Mouse (Mus musculus) lung, postnatal 0 days (tissue): Measurements from ENCODE around the gene C2cd2. TPM values are rescaled to one million over a fixed set of nuclear protein-coding genes. Genes with fewer than 3 reads are reported as not detected.

ENCODE experiments used
- ATAC-seq: fragments of 200-750 bp; cut with Nextera tagmentation; 2 replicates; pipeline ENCODE4 v1.8.0; 2017; ENCODE audit warnings: moderate library complexity
- DNase-seq: peaks from one replicate; pipeline ENCODE4 v3.0.0-alpha.2; 2016; ENCODE audit warnings: low spot score
- H3K27ac ChIP-seq: fragments of 300-500 bp; sonication (generic); 2 replicates; pipeline ENCODE4 v1.5.1; 2014; ENCODE audit warnings: antibody characterized with exemption, mild to moderate bottlenecking, low read length, mixed read lengths
- H3K27me3 ChIP-seq: fragments of 300-500 bp; sonication (generic); replicated peaks from 2 replicates; pipeline ENCODE4 v1.6.1; 2014; ENCODE audit warnings: low read length, mixed read lengths; ENCODE audit not compliant: insufficient read depth
- H3K36me3 ChIP-seq: fragments of 300-500 bp; sonication (generic); 2 replicates; pipeline ENCODE4 v1.6.1; 2014; ENCODE audit warnings: low read length, mixed read lengths; ENCODE audit not compliant: insufficient read depth
- H3K4me1 ChIP-seq: fragments of 300-500 bp; sonication (generic); 2 replicates; pipeline ENCODE4 v1.6.1; 2014; ENCODE audit warnings: antibody characterized with exemption, low read depth, low read length, mixed read lengths; ENCODE audit not compliant: insufficient read depth
- H3K4me2 ChIP-seq: fragments of 300-500 bp; sonication (generic); replicated peaks from 2 replicates; pipeline ENCODE4 v1.6.1; 2014; ENCODE audit warnings: low read depth, mild to moderate bottlenecking, low read length, moderate library complexity, mixed read lengths
- H3K4me3 ChIP-seq: fragments of 300-500 bp; sonication (generic); 2 replicates; pipeline ENCODE4 v1.5.1; 2014; ENCODE audit warnings: low read depth, low read length
- H3K9ac ChIP-seq: fragments of 300-500 bp; sonication (generic); replicated peaks from 2 replicates; pipeline ENCODE4 v1.6.1; 2014; ENCODE audit warnings: low read depth, mild to moderate bottlenecking
- H3K9me3 ChIP-seq: fragments of 300-500 bp; sonication (generic); 2 replicates; pipeline ENCODE4 v1.6.1; 2016; ENCODE audit warnings: low read length, mixed read lengths
- CTCF ChIP-seq: IDR thresholded peaks from 2 replicates; pipeline ENCODE4 v1.5.1; 2016; ENCODE audit warnings: antibody characterized with exemption, mild to moderate bottlenecking
- EP300 ChIP-seq: IDR thresholded peaks from 2 replicates; pipeline ENCODE4 v1.6.1; 2016; ENCODE audit warnings: antibody characterized with exemption, mild to moderate bottlenecking, control low read depth
- WGBS: fragments of 180-500 bp; shearing (Covaris S2); extraction: QIAGEN DNeasy Blood & Tissue Kit; methylation state at CpG from one replicate; pipeline ENCODE4 v1.1.7; 2014; 5-methylcytosine and 5-hydroxymethylcytosine counted together
- microRNA-seq: library from miRNA; unstranded; fragments of <30 nt; microRNA quantifications from one replicate; pipeline ENCODE4, GENCODE M21; 2016
- polyA plus RNA-seq: library from polyadenylated mRNA; unstranded; fragments of >200 nt; fragmentation: Nextera tagmentation; extraction: Ambion mirVana; gene quantifications from 2 replicates; pipeline ENCODE4 v1.2.1, GENCODE M21; 2015

C2cd2 gene
- polyA plus RNA-seq, 1 experiment from 2014 or later = 15.0 TPM

DNA sequence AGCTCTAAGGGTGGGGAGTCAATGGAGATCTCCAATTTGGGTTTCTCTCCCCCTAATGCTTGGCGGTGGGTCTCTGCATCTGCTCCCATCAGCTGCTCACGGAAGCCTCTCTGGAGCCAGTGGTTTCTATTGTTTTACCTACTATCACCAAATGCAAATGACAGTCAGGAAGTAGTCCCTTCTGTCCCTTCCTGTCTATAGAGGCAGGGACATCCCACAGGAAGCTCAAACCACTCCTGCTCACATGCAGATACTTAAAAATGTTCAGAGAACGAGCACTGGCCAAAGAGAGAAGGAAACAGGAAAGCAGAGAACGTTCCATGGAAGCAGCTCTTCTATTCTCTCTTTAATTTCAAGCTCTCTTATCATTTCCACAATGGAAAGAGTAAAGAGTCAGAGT lies 142.9 kb downstream of the C2cd2 start:
- WGBS = 62% methylated on average over 4 of the region's 4 CpGs
- no peak for DNase-seq

DNA sequence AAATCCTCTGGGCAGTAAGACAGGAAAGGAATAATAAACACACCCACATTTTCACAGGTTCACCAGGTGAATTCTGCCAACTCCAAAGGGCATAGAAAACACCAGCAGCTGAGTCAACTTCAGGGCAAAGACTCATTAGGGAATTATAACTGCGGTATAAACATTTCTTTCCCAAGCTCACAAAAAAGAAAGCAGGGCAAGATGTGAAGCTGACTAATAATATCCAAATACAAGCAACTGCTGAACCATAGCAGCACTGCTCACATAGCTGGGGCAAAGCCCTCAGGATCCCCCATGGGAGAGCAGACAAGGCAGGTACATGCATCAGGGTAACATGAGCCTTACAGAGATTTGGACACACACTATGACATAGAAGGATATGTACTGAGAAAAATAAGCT lies 145.0 kb downstream of the C2cd2 start:
- DNase-seq (no peak), ATAC-seq (no peak)
- 89% methylated on average over 1 of the region's 1 CpGs for WGBS
- H3K4me1 ChIP-seq = no peaks in the 10 kb centered on the region
- H3K27ac ChIP-seq = no peak overlapping the region
- no peak overlapping the region for H3K9ac ChIP-seq
- TF ChIP-seq EP300 (no peak), CTCF (no peak)
- peaks cover 21% of the 10 kb centered on the region; the same call in 1 of the 2 replicates for H3K36me3 ChIP-seq
- no peaks in the 10 kb centered on the region for H3K27me3 ChIP-seq
- H3K4me3 ChIP-seq = no peak overlapping the region
- H3K4me2 ChIP-seq = no peak overlapping the region
- H3K9me3 ChIP-seq = no peaks in the 10 kb centered on the region

More for the DNA sequence above, 142.9 kb downstream of the C2cd2 start:
- no peak overlapping the region for H3K4me2 ChIP-seq
- H3K9ac ChIP-seq = no peak overlapping the region
- no peak overlapping the region for H3K4me3 ChIP-seq
- TF ChIP-seq EP300 = peak; percentile 43; the same call in 1 of the 2 replicates
- no peak for TF ChIP-seq CTCF
- peak; percentile 47 for ATAC-seq
- no peaks in the 10 kb centered on the region for H3K9me3 ChIP-seq
- peaks cover 18% of the 10 kb centered on the region; the same call in 1 of the 2 replicates for H3K36me3 ChIP-seq
- no peak overlapping the region for H3K27ac ChIP-seq
- no peaks in the 10 kb centered on the region for H3K27me3 ChIP-seq
- H3K4me1 ChIP-seq = no peaks in the 10 kb centered on the region

DNA sequence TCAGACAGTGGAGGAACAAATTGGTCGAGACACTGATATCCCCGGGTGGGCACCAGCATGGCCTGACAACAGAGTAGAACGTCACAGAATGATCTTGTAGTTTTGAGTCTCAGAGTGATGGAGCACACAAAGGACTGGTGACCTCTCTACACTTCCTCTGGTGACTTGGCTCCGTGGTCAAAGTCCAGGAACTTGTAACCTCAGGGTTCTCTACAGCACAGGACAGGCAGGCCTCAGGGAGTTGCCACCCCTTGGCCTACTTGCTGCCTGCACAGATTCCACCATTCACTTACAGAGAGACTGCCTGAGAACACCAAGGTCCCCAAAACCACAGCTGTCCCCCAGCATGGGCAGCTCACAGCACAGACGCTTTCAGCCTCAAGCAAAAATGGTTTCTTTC lies 147.1 kb downstream of the C2cd2 start:
- Histone ChIP-seq H3K27ac (no peak overlapping the region), H3K4me3 (no peak overlapping the region), H3K9me3 (no peaks in the 10 kb centered on the region), H3K4me2 (no peak overlapping the region), H3K36me3 (peaks cover 25% of the 10 kb centered on the region; the same call in 1 of the 2 replicates), H3K27me3 (no peaks in the 10 kb centered on the region), H3K4me1 (no peaks in the 10 kb centered on the region), H3K9ac (no peak overlapping the region)
- 84% methylated on average over 5 of the region's 5 CpGs for WGBS
- TF ChIP-seq EP300 = no peak
- TF ChIP-seq CTCF = no peak
- DNase-seq = no peak
- no peak for ATAC-seq

DNA sequence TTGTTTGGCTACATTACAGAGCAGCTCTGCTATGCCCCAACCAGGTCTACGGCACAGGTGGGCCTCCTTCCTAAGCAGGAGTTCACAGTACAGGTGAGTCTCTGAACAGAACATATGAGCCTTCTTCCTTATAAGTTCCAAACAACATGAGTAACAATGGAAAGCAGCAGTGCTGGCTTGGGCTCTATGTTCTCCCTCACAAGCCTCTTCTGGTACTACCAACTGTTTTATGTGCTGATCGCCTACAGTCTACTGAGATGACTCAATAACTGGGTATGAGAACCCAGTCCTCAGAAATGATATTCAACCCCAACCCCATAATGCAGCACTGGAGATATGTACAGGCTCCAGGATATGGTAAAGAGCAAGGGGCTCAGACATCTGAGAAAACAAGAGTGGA lies 148.3 kb downstream of the C2cd2 start:
- H3K4me1 ChIP-seq = no peaks in the 10 kb centered on the region
- TF ChIP-seq CTCF (no peak), EP300 (no peak)
- ATAC-seq (no peak), DNase-seq (no peak)
- H3K4me2 ChIP-seq = no peak overlapping the region
- H3K36me3 ChIP-seq = peaks cover 19% of the 10 kb centered on the region; the same call in 1 of the 2 replicates
- no peak overlapping the region for H3K9ac ChIP-seq
- H3K27me3 ChIP-seq = no peaks in the 10 kb centered on the region
- H3K27ac ChIP-seq = no peak overlapping the region
- no peak overlapping the region for H3K4me3 ChIP-seq
- no peaks in the 10 kb centered on the region for H3K9me3 ChIP-seq
- WGBS = 96% methylated on average over 2 of the region's 2 CpGs

DNA sequence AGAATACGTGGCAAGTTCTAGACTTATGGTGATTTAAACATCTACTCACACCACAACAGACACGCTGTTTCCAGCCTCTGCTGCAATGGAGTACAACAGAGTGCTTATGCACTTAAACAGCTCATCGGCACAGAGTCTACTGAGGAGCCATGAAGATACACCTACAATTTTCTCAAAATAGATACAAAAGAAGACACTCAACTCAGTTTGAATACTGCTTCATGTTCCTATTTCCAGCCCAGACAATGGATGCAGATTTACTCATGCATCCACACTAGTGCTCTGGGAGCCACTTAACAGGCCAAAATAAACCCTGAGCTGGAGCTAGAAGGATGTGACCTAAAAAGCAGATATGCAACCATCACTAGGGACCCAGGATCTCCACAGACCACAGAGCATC lies 153.5 kb downstream of the C2cd2 start:
- no peak for TF ChIP-seq CTCF
- TF ChIP-seq EP300 = no peak
- H3K4me3 ChIP-seq = no peak overlapping the region
- no peak overlapping the region for H3K4me2 ChIP-seq
- WGBS = 91% methylated on average over 3 of the region's 3 CpGs
- no peak overlapping the region for H3K27ac ChIP-seq
- DNase-seq (no peak), ATAC-seq (no peak)
- no peaks in the 10 kb centered on the region for H3K27me3 ChIP-seq
- no peaks in the 10 kb centered on the region for H3K4me1 ChIP-seq
- no peak overlapping the region for H3K9ac ChIP-seq
- peaks cover 27% of the 10 kb centered on the region for H3K36me3 ChIP-seq
- no peaks in the 10 kb centered on the region for H3K9me3 ChIP-seq

DNA sequence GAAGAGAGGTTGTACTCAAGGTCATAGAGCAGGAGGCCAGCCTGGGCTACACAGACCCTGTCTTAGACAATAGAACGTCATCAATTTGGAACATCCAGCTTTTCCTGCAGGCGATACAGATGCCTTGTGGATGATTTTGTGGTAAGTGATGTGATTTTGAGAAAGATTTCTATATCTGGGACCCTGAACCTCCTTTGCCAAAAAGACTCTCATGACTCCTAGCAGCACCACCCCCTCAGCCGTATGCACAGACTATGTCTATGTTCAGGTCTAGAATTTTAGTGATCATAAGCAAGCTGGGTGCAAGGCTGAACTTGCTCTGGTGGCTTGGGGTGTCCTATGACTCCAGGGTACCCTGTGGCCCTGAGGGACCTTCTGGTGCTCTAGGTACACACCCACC lies 156.8 kb downstream of the C2cd2 start:
- 96% methylated on average over 3 of the region's 3 CpGs for WGBS
- no peak overlapping the region for H3K27ac ChIP-seq

More for the DNA sequence above, 156.8 kb downstream of the C2cd2 start:
- Histone ChIP-seq H3K4me2 (no peak overlapping the region), H3K9ac (no peak overlapping the region), H3K4me3 (no peak overlapping the region), H3K36me3 (peaks cover 27% of the 10 kb centered on the region), H3K9me3 (no peaks in the 10 kb centered on the region), H3K27me3 (no peaks in the 10 kb centered on the region), H3K4me1 (no peaks in the 10 kb centered on the region)
- DNase-seq (no peak), ATAC-seq (no peak)
- TF ChIP-seq EP300 = no peak
- no peak for TF ChIP-seq CTCF

Small RNAs within 50 kb of the gene (microRNA-seq; reads per million reads assigned to microRNA genes)
- not detected for gene Mir6964

Other genes starting within 250 kb of the C2cd2 start
- gene Ripk4, start 198.8 kb downstream of the C2cd2 start, polyA plus RNA-seq = 20.2 and 22.2 TPM in 2 replicates
- gene Prdm15, start 110.7 kb downstream of the C2cd2 start, polyA plus RNA-seq = 2.8 and 3.7 TPM in 2 replicates
- 6.1 and 7.0 TPM in 2 replicates for gene Zbtb21, start within 50 bp of the C2cd2 start, polyA plus RNA-seq
- gene B230307C23Rik, start 34.7 kb upstream of the C2cd2 start, polyA plus RNA-seq = 19.4 and 19.8 TPM in 2 replicates
- 2.6 and 3.8 TPM in 2 replicates for gene A630089N07Rik, start 119.9 kb upstream of the C2cd2 start, polyA plus RNA-seq